Mouse (Mus musculus): ENCODE data around the gene Slc9a7.

The Slc9a7 gene

DNA sequence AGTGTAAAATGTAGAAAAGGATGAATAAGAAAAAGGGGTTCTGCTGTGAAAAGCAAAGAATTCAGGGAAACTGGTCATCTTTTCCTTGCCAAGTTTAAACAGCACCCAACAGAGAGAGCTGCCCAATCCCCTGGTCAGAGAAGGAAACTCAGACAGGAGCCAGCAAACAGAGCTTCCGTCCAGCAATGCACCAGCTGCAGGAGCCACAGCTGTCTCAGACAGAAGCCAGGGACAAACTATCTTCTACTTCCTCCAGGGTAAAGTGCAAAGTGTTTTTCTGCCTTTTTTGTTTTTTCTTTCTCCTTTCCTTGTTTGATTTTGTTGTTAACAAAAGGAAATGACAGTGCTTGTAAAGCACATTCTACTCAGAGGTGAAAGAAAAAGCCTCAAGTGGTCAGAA lies 131.3 kb downstream of the Slc9a7 start:
- no peak for DNase-seq (ENCODE audit: low spot score in 2 of 2)

DNA sequence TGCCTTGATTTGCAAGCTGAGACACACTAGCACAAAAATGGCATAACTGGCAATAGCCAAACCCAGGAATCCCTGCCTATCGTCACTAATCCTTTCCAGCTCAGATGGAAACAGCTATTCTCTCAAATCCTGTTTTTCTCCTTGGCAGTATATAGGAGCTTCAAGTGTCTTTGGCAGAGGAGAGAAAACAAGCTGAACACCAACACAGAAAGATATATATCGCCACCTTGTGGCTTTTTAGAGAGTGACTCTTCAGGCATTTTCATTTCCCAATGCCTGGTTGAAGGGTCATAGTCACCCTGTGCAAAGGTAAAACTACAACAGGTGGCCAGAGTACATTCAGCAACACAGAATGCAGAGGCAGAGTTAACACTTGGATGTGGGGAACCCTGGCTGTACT lies 134.1 kb downstream of the Slc9a7 start:
- DNase-seq (ENCODE audit: low spot score in 2 of 2), result peak in 1 of 2 experiments; percentile 24

DNA sequence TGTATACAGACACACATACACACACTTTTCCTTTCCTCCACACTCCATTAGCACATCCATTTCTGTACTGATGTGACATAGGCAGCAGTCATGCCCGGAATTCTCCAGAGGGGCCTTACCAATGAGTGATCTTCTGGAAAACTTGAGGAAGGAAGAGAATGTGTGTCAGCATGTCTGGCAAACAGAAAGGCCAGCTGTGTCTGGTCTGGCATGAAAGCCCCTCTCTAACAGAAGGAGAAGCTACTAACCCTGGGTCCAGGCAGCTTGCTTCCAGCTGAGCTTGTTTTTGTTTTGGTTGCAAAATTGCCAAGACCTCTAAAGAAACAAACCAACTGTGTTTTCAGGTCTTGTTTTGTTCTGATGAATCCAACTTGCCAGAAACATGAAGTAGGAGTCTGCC lies 162.1 kb downstream of the Slc9a7 start:
- DNase-seq (ENCODE audit: low spot score in 2 of 2), result no peak

DNA sequence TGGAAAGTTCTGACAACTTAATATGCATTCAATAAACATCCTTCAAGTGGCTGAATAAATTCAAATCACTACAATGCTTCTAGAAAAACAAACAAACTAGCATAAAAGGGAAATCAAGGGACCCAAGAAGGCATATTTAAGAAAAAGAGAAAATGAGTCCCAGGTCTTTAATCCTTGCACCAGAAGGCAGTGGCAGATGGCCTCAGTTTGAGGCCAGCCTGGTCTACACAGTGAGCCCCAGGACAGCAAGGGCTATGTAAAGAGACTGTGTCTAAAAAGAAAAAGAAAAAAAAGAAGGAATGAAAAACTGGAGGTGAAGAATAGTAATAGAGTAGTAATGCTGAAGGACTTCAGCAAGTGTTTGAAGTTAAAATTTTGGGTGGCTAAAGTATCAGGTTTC lies 162.7 kb downstream of the Slc9a7 start:
- no peak for DNase-seq (ENCODE audit: low spot score in 2 of 2)

DNA sequence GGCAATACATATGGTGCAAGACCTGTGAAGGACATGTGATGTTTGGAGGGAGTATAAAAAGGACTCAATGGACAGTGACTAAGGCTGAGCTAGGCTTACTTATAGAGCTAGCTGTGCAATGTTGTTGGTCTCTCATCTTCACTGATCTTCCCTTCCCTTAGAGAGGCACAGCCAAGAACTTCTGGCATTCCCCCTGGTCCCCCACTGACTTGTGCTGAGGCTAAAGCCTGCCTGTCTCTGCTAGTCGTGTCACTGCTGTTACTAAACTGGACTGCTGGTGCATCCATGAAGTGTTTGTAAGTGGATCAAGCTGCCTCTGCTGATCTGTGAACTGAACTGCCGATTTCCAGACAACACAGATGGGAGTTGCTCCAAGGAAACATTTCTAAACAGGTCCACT lies 166.1 kb downstream of the Slc9a7 start:
- DNase-seq (ENCODE audit: low spot score in 2 of 2), result no peak

DNA sequence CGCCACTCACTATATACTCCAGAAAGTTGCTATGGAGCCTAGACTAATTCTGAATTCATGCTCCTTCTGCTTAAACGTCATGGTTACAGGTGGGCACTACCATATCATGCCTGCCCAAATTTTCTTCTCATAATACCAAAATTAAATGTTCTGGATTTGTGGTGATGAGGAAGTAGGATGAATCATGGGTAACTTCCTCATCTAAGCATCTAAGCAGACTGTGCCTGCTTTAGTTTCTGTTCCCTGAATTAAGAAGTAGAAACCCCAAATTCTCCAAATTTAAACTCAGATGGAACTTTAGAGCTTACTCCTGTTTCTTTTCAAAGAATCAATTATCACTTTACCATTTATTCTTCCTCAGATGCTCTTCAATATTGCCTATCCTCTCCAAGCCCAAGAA lies 173.9 kb downstream of the Slc9a7 start:
- no peak for DNase-seq (ENCODE audit: low spot score in 2 of 2)

DNA sequence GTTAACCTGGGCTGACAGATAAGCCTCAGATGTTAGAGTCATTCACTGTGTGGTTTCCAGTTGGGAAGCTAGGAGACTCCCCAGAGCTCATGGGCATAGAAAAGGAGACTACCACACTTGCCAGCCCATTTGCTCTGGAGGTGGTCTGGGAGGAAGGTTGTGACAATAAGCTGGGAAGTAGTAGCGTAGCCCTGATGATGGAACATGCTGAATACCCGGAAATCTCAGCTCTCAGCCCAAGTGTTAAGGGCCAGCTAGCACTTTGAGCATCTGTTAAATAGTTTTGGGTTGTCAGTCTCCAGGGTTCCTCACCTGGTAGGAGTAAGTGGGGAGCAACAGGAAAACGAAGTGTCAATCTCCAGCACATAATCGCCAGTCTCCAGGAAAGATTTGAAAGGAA lies 221.4 kb downstream of the Slc9a7 start:
- DNase-seq (ENCODE audit: low spot score in 2 of 2), result no peak

DNA sequence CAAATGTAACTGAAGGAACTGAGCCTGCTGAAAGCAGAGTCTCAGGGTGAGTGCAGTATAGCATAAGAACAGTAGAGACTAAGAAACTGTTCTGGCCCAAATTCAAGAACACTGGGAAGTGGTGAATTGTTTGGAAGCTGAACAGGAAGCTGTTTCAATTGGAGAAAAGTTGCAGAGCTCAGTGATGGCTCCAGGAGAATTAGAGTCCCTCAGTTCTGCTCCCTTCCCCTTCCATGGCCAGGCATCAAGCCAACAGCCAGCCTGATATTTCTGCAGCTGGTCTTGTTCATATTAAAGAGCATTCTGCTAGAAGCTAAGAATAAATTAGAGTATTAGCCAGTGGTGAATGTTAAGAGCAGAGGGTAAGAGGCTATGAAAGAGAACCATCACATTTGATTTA lies 225.0 kb downstream of the Slc9a7 start:
- peak in 1 of 2 experiments; percentile 0 for DNase-seq (ENCODE audit: low spot score in 2 of 2)

DNA sequence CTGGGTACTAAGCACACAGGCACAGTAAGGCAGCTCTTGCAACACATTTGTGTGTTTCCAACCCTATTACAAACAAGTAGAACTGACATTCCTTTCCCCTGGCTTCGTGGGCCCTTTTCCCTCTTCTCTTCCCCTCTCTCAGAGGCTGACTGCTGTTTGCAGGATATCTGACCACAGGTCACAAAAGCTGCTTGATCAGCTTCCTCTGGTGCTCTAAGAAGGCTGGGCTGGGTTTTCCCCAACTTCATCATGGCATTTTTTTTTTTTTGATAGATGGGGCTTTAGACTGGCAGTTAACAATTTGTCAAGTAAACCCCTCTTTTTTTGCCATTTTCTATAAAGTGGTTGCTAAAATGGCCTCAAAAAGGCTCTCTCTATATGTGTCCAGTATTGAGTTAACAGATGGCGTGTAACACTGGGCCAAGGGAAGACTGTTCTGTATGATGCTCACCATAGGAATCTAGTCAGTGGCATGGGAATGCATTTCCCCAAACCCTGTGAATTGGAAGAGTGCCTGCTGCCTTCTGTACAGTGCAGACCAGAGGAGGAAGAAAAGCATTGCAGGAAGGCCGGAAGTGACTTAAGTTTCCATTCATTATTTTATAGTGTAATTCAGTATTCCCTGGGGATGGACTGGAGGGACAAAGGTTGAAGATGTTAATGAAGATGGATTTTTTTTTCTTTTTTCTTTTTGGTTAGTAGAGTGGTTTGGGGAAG lies 229.7 kb downstream of the Slc9a7 start:
- no peak for DNase-seq (ENCODE audit: low spot score in 2 of 2)

DNA sequence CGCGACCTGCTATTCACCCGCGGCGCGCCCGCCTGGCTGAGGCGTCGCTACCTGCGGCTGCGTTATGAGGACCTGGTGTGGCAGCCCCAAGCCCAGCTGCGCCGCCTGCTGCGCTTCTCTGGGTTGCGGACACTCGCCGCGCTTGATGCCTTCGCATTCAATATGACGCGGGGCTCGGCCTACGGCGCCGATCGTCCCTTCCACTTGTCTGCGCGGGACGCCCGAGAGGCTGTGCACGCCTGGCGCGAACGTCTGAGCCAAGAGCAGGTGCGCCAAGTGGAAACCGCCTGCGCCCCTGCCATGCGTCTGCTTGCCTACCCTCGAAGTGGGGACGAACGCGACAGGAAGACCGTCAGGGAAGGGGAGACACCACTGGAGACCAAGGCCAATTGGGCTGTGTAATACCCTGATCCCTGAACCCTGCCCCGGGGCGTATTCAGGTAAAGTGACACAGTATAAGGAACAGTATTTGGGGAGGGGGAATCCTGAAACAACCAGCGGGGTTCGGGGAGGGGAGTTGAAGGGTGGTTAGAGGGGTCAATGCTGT lies 230.8 kb downstream of the Slc9a7 start:
- peak in 1 of 2 experiments; percentile 1 for DNase-seq (ENCODE audit: low spot score in 2 of 2)

DNA sequence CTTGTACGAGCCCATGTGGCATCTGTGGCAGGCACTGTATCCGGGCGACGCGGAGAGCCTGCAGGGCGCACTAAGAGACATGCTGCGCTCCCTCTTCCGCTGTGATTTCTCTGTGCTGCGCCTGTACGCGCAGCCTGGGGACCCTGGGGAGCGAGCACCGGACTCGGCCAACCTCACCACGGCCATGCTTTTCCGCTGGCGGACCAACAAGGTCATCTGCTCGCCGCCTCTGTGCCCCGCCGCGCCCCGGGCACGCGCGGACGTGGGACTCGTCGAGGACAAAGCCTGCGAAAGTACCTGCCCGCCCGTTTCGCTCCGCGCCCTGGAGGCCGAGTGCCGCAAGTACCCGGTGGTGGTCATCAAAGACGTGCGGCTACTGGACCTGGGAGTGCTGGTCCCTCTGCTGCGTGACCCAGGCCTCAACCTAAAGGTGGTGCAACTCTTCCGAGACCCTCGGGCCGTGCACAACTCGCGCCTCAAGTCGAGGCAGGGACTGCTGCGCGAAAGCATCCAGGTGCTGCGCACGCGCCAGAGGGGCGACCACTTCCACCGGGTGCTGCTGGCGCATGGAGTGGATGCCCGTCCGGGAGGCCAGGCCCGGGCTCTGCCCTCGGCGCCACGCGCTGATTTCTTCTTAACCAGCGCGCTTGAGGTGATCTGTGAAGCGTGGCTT lies 231.4 kb downstream of the Slc9a7 start:
- DNase-seq (ENCODE audit: low spot score in 2 of 2), result peak; percentile 1 to 2

DNA sequence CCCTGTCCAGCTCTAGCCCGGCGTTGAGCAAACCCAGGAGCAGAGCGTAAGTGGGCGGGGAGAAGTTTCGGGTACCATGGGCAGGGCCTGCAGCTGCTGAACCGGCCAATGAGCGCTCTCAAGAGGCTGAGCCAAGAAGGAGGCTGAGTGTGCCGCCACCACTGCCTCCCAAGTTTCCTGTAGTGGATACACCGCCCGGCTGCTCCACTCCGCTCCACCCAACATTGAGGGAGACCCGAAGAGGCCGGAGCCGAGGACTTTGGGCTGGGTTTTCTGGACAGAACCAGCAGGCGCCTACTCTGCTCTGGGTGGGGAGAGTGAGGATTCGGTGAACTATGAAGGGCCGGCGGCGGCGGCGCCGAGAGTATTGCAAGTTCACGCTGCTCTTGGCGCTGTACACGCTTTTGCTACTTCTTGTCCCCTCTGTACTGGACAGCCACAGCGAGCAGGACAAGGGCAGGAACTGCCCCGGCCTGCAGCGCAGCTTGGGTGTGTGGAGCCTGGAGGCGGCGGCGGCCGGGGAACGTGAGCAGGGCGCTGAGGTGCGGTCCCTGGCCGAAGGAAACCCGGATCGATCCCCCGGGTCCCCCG lies 232.1 kb downstream of the Slc9a7 start, which contains the start of gene Chst7:
Gene Chst7 (plus strand): TSS at position 180 of the 591 bp plus-strand sequence.
- peak; percentile 22 to 25 for DNase-seq (ENCODE audit: low spot score in 2 of 2)

Data from frontal cortex, postnatal 36 days (tissue).